Comparison of ENCODE assay signal across 8 mouse cellular contexts in the genomic region with DNA sequence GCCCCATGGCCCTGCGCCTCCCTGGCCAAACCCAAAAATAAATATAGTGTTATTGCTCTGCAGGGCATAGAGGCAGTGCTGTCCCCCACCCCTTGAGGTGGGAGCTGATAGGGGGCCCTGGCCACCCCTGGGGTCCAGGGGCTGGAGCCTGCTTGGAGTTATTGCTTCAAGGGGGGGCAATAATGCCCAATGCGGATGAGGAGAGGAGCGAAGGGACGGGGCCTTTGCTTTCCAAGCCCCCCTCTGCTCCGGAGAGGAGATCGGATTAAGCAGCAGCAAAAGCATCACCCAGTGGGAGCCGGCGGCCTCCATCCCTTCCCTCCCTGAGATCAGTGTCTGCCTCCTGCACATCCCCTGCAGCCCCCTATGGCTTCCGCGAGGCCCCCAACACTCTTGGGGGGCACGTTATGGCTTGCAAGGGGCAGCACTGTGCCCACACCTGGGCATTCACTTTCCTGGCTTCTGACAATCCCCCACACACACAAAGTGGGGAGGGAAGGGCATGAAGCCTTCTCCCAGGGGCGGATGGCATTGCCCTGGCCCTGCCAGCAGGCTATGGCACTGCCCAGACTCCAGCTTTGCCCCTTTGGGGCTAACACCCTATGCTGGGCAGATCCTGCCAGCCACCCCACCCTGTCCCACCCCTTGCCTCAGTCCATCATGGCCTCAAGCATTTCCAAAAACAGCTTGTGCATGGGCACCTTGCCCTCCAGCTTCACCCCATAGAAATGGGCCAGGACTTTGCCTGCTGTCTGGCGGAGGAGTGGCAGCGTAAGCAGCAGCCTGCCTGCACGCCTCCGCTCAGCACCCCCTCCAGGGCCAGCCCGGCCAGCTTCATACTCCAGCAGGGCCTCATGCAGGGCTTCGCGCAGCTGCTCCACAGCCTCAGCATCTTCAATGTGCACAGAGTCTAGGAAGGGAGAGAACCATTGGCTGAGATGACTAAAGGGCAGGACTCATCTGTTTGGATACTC. TPM values are rescaled to one million over a fixed set of nuclear protein-coding genes. Genes with fewer than 3 reads are reported as not detected.
DNase-seq lines count a peak whose midpoint lies in the region; ATAC-seq lines count a peak whose summit lies in the region.

No protein-coding gene starts in this region.

- H3K9ac ChIP-seq in intestine, embryonic 16.5 days (ENCODE audit: low read depth, low read length), result peak overlapping the region; percentile 49
- no peak overlapping the region; the same call in 1 of the 2 replicates for H3K9ac ChIP-seq in stomach, embryonic 14.5 days (replicated peaks; ENCODE audit: low read depth, low read length)

- H3K9me3 ChIP-seq in megakaryocyte, embryonic 14.5 days, result no peaks in the 10 kb centered on the region
- H3K9me3 ChIP-seq in intestine, embryonic 16.5 days (ENCODE audit: control insufficient read depth, low read length), result no peaks in the 10 kb centered on the region
- H3K9me3 ChIP-seq in stomach, embryonic 14.5 days (ENCODE audit: control insufficient read depth, low read depth, low read length), result no peaks in the 10 kb centered on the region

- H3K4me1 ChIP-seq in megakaryocyte, embryonic 14.5 days, result peaks cover 81% of the 10 kb centered on the region
- H3K4me1 ChIP-seq in intestine, embryonic 16.5 days (ENCODE audit: control insufficient read depth, insufficient read depth, low read length), result peaks cover 19% of the 10 kb centered on the region
- peaks cover 20% of the 10 kb centered on the region; the same call in 1 of the 2 replicates for H3K4me1 ChIP-seq in stomach, embryonic 14.5 days (ENCODE audit: control insufficient read depth, insufficient read depth, low read length)

- peak overlapping the region; percentile 81 for H3K4me3 ChIP-seq in megakaryocyte, embryonic 14.5 days (replicated peaks)
- peak overlapping the region; percentile 28 for H3K4me3 ChIP-seq in intestine, embryonic 16.5 days (ENCODE audit: low read length)
- H3K4me3 ChIP-seq in stomach, embryonic 14.5 days (ENCODE audit: low read depth, low read length), result peak overlapping the region; percentile 57; the same call in 1 of the 2 replicates

- peak; percentile 60 for DNase-seq in cerebellum, adult 11-12 months
- DNase-seq in cerebellum, postnatal 36 days, result no peak
- DNase-seq in thymus, postnatal 10 days (ENCODE audit: low spot score in 2 of 2), result no peak

- WGBS in intestine, embryonic 16.5 days, result 81% methylated on average over 19 of the region's 19 CpGs
- WGBS in stomach, embryonic 14.5 days, result 88% methylated on average over 19 of the region's 19 CpGs

- H3K27me3 ChIP-seq in megakaryocyte, embryonic 14.5 days (replicated peaks), result no peaks in the 10 kb centered on the region
- no peaks in the 10 kb centered on the region for H3K27me3 ChIP-seq in intestine, embryonic 16.5 days (replicated peaks; ENCODE audit: control insufficient read depth, insufficient read depth, low read length)
- H3K27me3 ChIP-seq in stomach, embryonic 14.5 days (ENCODE audit: control insufficient read depth, insufficient read depth, low read length), result no peaks in the 10 kb centered on the region

- peaks cover 71% of the 10 kb centered on the region for H3K36me3 ChIP-seq in megakaryocyte, embryonic 14.5 days (replicated peaks; ENCODE audit: low read length)
- peaks cover 19% of the 10 kb centered on the region for H3K36me3 ChIP-seq in intestine, embryonic 16.5 days (ENCODE audit: control insufficient read depth, insufficient read depth, low read length)
- H3K36me3 ChIP-seq in stomach, embryonic 14.5 days (ENCODE audit: control insufficient read depth, insufficient read depth, low read length), result peaks cover 31% of the 10 kb centered on the region

- no peak for ATAC-seq in megakaryocyte, adult 5-6 weeks (ENCODE audit: poor library complexity, severe bottlenecking)
- ATAC-seq in intestine, embryonic 16.5 days, result no peak
- ATAC-seq in stomach, embryonic 14.5 days (ENCODE audit: insufficient number of reproducible peaks, insufficient read depth, low FRiP score, low read depth), result no peak
- no peak for ATAC-seq in CD4-positive, CD25-positive, alpha-beta regulatory T cell, adult 4 months

- H3K27ac ChIP-seq in intestine, embryonic 16.5 days (ENCODE audit: low read length), result peak overlapping the region; percentile 23; the same call in 1 of the 2 replicates
- H3K27ac ChIP-seq in stomach, embryonic 14.5 days (ENCODE audit: low read length), result no peak overlapping the region

- H3K4me2 ChIP-seq in intestine, embryonic 16.5 days (ENCODE audit: low read depth, low read length), result peak overlapping the region; percentile 58
- peak overlapping the region; percentile 88 for H3K4me2 ChIP-seq in stomach, embryonic 14.5 days (replicated peaks; ENCODE audit: low read depth, low read length)

RNA-seq across cellular contexts. Expression of a gene that starts 1.5 kb away (rescaled TPM):
- polyA plus RNA-seq in megakaryocyte, embryonic 14.5 days (2012; ENCODE audit: insufficient read depth, low replicate concordance), result 209 and 955 TPM in 2 replicates
- total RNA-seq in megakaryocyte, adult 5-6 weeks (2015), result 951 and 1,046 TPM in 2 replicates
- total RNA-seq in megakaryocyte, adult 5-6 weeks (2017), result 1,745 and 2,032 TPM in 2 replicates
- polyA plus RNA-seq in intestine, embryonic 16.5 days (2015; fragmentation: Nextera tagmentation; extraction: Ambion mirVana), result 234 and 241 TPM in 2 replicates
- polyA plus RNA-seq in stomach, embryonic 14.5 days (2014; fragmentation: Nextera tagmentation; extraction: Ambion mirVana), result 166 and 172 TPM in 2 replicates
- 100 to 1,000 TPM; 224 to 246 TPM for polyA plus RNA-seq in CD4-positive, CD25-positive, alpha-beta regulatory T cell, adult 4 months (2017; shearing (Covaris generic))

RNA-seq across cellular contexts. Expression of a gene that starts 1.9 kb away (rescaled TPM):
- polyA plus RNA-seq in megakaryocyte, embryonic 14.5 days (2012; ENCODE audit: insufficient read depth, low replicate concordance), result 107 and 147 TPM in 2 replicates
- total RNA-seq in megakaryocyte, adult 5-6 weeks (2015), result 133 and 146 TPM in 2 replicates
- 176 and 188 TPM in 2 replicates for total RNA-seq in megakaryocyte, adult 5-6 weeks (2017)
- 97.6 and 111 TPM in 2 replicates for polyA plus RNA-seq in intestine, embryonic 16.5 days (2015; fragmentation: Nextera tagmentation; extraction: Ambion mirVana)
- polyA plus RNA-seq in stomach, embryonic 14.5 days (2014; fragmentation: Nextera tagmentation; extraction: Ambion mirVana), result 152 and 158 TPM in 2 replicates
- polyA plus RNA-seq in CD4-positive, CD25-positive, alpha-beta regulatory T cell, adult 4 months (2017; shearing (Covaris generic)), result 100 to 1,000 TPM; 214 to 232 TPM

RNA-seq across cellular contexts. Expression of a gene that starts 10.2 kb away (rescaled TPM):
- 56.1 and 76.3 TPM in 2 replicates for polyA plus RNA-seq in megakaryocyte, embryonic 14.5 days (2012; ENCODE audit: insufficient read depth, low replicate concordance)
- total RNA-seq in megakaryocyte, adult 5-6 weeks (2015), result 11.9 and 12.4 TPM in 2 replicates
- total RNA-seq in megakaryocyte, adult 5-6 weeks (2017), result 24.6 and 28.9 TPM in 2 replicates
- polyA plus RNA-seq in intestine, embryonic 16.5 days (2015; fragmentation: Nextera tagmentation; extraction: Ambion mirVana), result 41.7 and 47.7 TPM in 2 replicates
- polyA plus RNA-seq in stomach, embryonic 14.5 days (2014; fragmentation: Nextera tagmentation; extraction: Ambion mirVana), result 6.5 and 6.8 TPM in 2 replicates
- polyA plus RNA-seq in CD4-positive, CD25-positive, alpha-beta regulatory T cell, adult 4 months (2017; shearing (Covaris generic)), result 1 to 10 TPM; 2.2 to 5.7 TPM

RNA-seq across cellular contexts. Expression of a gene that starts 13.8 kb away (rescaled TPM):
- 0.83 TPM in 1 of 2 replicates, not detected in the other for polyA plus RNA-seq in megakaryocyte, embryonic 14.5 days (2012; ENCODE audit: insufficient read depth, low replicate concordance)
- total RNA-seq in megakaryocyte, adult 5-6 weeks (2015), result not detected in 2 replicates
- not detected in 2 replicates for total RNA-seq in megakaryocyte, adult 5-6 weeks (2017)
- polyA plus RNA-seq in intestine, embryonic 16.5 days (2015; fragmentation: Nextera tagmentation; extraction: Ambion mirVana), result 0.73 and 1.4 TPM in 2 replicates
- 1.5 and 1.8 TPM in 2 replicates for polyA plus RNA-seq in stomach, embryonic 14.5 days (2014; fragmentation: Nextera tagmentation; extraction: Ambion mirVana)
- polyA plus RNA-seq in CD4-positive, CD25-positive, alpha-beta regulatory T cell, adult 4 months (2017; shearing (Covaris generic)), result not detected

RNA-seq across cellular contexts. Expression of a gene that starts 22.9 kb away (rescaled TPM):
- 0.08 TPM in 1 of 2 replicates, not detected in the other for polyA plus RNA-seq in megakaryocyte, embryonic 14.5 days (2012; ENCODE audit: insufficient read depth, low replicate concordance)
- not detected in 2 replicates for total RNA-seq in megakaryocyte, adult 5-6 weeks (2015)
- total RNA-seq in megakaryocyte, adult 5-6 weeks (2017), result 0.11 TPM in 1 of 2 replicates, not detected in the other
- 0.45 and 0.48 TPM in 2 replicates for polyA plus RNA-seq in intestine, embryonic 16.5 days (2015; fragmentation: Nextera tagmentation; extraction: Ambion mirVana)
- polyA plus RNA-seq in stomach, embryonic 14.5 days (2014; fragmentation: Nextera tagmentation; extraction: Ambion mirVana), result 0.35 and 0.95 TPM in 2 replicates
- not detected for polyA plus RNA-seq in CD4-positive, CD25-positive, alpha-beta regulatory T cell, adult 4 months (2017; shearing (Covaris generic))

Comparison
In these comparisons a context has a peak if more than half of its experiments do, and no peak if none do; other contexts are left out.
1. H3K4me3 ChIP-seq: peak in every context shown above with its lines; median percentile 81 in megakaryocyte, embryonic 14.5 days; 57 in stomach, embryonic 14.5 days; 28 in intestine, embryonic 16.5 days.